Mouse (Mus musculus): ENCODE measurements around the gene Actn2. TPM values are rescaled to one million over a fixed set of nuclear protein-coding genes. Genes with fewer than 3 reads are reported as not detected.

The Actn2 gene
- polyA plus RNA-seq, 1 experiment from 2014 or later, result 17.0 TPM

DNA sequence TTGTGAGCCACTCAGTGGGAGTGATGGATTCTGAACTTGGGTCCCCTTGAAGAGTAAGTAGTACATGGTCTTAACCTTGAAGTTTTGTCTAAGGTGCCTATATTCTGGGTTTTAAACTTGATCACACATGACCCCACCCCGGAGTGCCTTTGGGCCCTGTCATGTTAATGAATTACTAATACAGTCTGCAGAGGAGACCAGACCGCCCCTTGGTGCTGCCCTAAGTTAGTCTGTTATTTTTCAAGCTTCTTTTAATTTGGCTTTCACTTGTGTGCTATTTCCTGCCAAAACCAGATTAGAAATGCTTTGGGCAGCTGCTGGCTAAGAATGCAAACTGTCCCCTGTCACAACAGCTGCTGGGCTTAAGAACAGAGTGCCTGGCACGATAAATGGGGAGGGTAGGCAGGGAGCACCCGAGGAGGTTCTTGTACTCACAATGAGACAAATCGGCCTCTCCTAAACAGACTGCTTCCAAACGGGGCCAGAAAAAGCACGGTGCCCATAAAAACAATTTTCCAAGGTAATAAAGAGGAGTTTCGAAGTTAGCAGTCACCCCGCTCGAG is 28.5 kb downstream of the Actn2 start:
- Histone ChIP-seq H3K36me3 (no peaks in the 10 kb centered on the region), H3K4me2 (no peak overlapping the region), H3K9me3 (no peaks in the 10 kb centered on the region), H3K27me3 (no peaks in the 10 kb centered on the region), H3K4me1 (no peaks in the 10 kb centered on the region; the same call in 1 of the 2 replicates), H3K4me3 (no peak overlapping the region), H3K9ac (no peak overlapping the region), H3K27ac (no peak overlapping the region)
- ATAC-seq (ENCODE audit: insufficient number of reproducible peaks, insufficient read depth, low FRiP score, low TSS enrichment, low read depth), result no peak
- WGBS, result 81% methylated on average over 10 of the region's 10 CpGs

- no peak overlapping the region for H3K4me3 ChIP-seq
- ATAC-seq (ENCODE audit: insufficient number of reproducible peaks, insufficient read depth, low FRiP score, low TSS enrichment, low read depth), result no peak
- H3K36me3 ChIP-seq, result no peaks in the 10 kb centered on the region
- no peak overlapping the region for H3K27ac ChIP-seq
- no peaks in the 10 kb centered on the region for H3K27me3 ChIP-seq
- WGBS, result 86% methylated on average over 4 of the region's 4 CpGs
- H3K9ac ChIP-seq, result no peak overlapping the region
- no peak overlapping the region for H3K4me2 ChIP-seq
- no peaks in the 10 kb centered on the region; the same call in 1 of the 2 replicates for H3K4me1 ChIP-seq
- H3K9me3 ChIP-seq, result no peaks in the 10 kb centered on the region
Measured at GRCm38 (mm10) chr13:12311371-12311770, 29.2 kb downstream of the Actn2 start.

DNA sequence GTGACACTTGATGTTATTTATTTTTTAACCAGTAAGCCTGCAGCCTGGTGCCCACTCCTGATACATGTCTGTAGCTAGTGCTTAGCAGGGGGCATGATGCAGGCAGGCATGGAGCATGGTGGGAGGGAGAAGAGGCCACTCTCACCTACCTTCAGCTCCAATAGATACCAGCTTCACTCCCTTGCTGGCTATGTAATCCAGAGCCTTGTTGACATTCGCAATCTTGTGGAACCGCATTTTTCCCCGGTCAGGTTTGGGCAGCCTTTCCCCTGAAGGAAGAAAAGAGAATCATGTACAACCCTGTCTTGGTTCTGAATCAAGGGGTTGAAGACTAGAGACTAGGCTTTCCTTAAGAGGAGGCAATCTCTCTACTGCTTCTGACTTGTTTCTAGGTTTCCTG is 31.1 kb downstream of the Actn2 start:
- H3K4me3 ChIP-seq, result no peak overlapping the region
- no peaks in the 10 kb centered on the region for H3K9me3 ChIP-seq
- H3K27me3 ChIP-seq, result no peaks in the 10 kb centered on the region
- ATAC-seq (ENCODE audit: insufficient number of reproducible peaks, insufficient read depth, low FRiP score, low TSS enrichment, low read depth), result no peak
- WGBS, result 83% methylated on average over 3 of the region's 3 CpGs
- no peak overlapping the region for H3K27ac ChIP-seq
- no peak overlapping the region for H3K4me2 ChIP-seq
- H3K9ac ChIP-seq, result no peak overlapping the region
- H3K36me3 ChIP-seq, result no peaks in the 10 kb centered on the region
- no peaks in the 10 kb centered on the region; the same call in 1 of the 2 replicates for H3K4me1 ChIP-seq

DNA sequence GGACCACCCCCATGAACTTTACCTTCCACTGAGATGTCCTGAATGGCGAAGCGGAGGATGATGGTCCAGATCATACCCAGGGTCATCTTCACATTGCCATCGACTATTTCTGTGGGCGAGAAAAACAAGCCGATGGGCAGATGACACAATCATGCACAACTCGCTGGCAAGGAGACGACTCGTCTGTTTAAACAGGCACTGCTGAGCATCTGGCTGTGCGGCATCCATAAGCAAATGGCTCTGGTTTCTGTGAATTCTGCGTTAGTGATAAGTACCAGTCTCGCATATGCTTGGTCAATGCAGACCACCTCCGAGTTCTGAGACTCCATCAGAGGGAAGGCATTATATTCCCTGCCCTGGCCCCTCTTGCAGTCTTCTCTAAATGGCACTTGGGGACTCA is 31.7 kb downstream of the Actn2 start:
- Histone ChIP-seq H3K27me3 (no peaks in the 10 kb centered on the region), H3K4me3 (no peak overlapping the region), H3K4me1 (no peaks in the 10 kb centered on the region; the same call in 1 of the 2 replicates), H3K36me3 (no peaks in the 10 kb centered on the region), H3K9me3 (no peaks in the 10 kb centered on the region), H3K4me2 (no peak overlapping the region), H3K9ac (no peak overlapping the region), H3K27ac (no peak overlapping the region)
- 79% methylated on average over 12 of the region's 12 CpGs for WGBS
- no peak for ATAC-seq (ENCODE audit: insufficient number of reproducible peaks, insufficient read depth, low FRiP score, low TSS enrichment, low read depth)

DNA sequence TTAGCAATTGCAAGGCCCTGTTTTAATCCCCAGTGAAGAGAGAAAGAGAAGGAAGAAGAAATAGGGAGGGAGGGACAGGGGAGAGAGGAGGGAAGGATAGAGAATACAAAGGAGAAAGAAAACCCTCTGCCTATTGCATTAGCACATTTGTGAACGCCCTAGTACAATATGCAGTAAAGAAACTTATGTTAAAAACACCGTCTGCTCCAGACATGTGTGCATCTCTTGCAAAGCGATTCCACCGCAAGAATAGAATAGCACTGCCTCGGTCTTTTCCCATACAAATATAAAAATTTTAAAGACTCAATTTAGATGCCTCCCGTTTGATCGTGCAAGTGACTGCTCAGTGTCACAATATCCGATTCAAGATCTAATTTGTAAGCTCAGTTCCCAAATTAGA is 32.1 kb downstream of the Actn2 start:
- Histone ChIP-seq H3K4me2 (no peak overlapping the region), H3K27me3 (no peaks in the 10 kb centered on the region), H3K36me3 (no peaks in the 10 kb centered on the region), H3K9me3 (no peaks in the 10 kb centered on the region), H3K27ac (no peak overlapping the region), H3K4me3 (no peak overlapping the region), H3K9ac (no peak overlapping the region), H3K4me1 (no peaks in the 10 kb centered on the region; the same call in 1 of the 2 replicates)
- 65% methylated on average over 8 of the region's 8 CpGs for WGBS
- ATAC-seq (ENCODE audit: insufficient number of reproducible peaks, insufficient read depth, low FRiP score, low TSS enrichment, low read depth), result no peak

DNA sequence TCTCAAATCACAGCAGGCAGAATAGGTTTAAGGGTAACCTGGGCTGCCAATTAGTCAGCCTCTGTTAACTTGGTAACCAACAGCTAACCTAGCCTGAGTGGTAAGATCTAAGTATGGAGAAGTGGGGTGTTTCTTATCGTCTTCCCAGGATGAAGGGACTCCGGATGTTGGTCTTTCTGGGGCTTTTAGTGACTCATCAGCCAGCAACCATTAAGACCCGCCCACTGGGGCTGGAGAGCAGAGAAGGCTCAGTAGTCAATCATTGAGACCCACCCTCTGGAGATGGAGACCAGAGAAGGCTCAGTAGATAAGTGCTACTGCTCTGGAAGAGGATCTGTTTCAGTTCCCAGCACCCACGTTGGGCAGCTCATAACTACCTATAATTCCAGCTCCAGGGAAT is 33.3 kb downstream of the Actn2 start:
- H3K9me3 ChIP-seq, result no peaks in the 10 kb centered on the region
- H3K36me3 ChIP-seq, result no peaks in the 10 kb centered on the region
- no peak overlapping the region for H3K4me2 ChIP-seq
- H3K4me3 ChIP-seq, result no peak overlapping the region
- H3K27ac ChIP-seq, result no peak overlapping the region
- H3K4me1 ChIP-seq, result no peaks in the 10 kb centered on the region; the same call in 1 of the 2 replicates
- H3K27me3 ChIP-seq, result no peaks in the 10 kb centered on the region
- no peak for ATAC-seq (ENCODE audit: insufficient number of reproducible peaks, insufficient read depth, low FRiP score, low TSS enrichment, low read depth)
- WGBS, result 74% methylated on average over 4 of the region's 4 CpGs
- H3K9ac ChIP-seq, result no peak overlapping the region

GRCm38 (mm10) chr13:12305540-12305939 is 35.0 kb downstream of the Actn2 start:
- no peaks in the 10 kb centered on the region for H3K36me3 ChIP-seq
- ATAC-seq (ENCODE audit: insufficient number of reproducible peaks, insufficient read depth, low FRiP score, low TSS enrichment, low read depth), result no peak
- WGBS, result 82% methylated on average over 8 of the region's 8 CpGs
- H3K27me3 ChIP-seq, result no peaks in the 10 kb centered on the region
- H3K9me3 ChIP-seq, result no peaks in the 10 kb centered on the region
- H3K9ac ChIP-seq, result no peak overlapping the region
- no peaks in the 10 kb centered on the region; the same call in 1 of the 2 replicates for H3K4me1 ChIP-seq
- no peak overlapping the region for H3K4me2 ChIP-seq
- H3K4me3 ChIP-seq, result no peak overlapping the region
- no peak overlapping the region for H3K27ac ChIP-seq

- H3K4me2 ChIP-seq, result no peak overlapping the region
- no peak overlapping the region for H3K9ac ChIP-seq
- no peak overlapping the region for H3K4me3 ChIP-seq
- H3K9me3 ChIP-seq, result no peaks in the 10 kb centered on the region
- no peaks in the 10 kb centered on the region for H3K27me3 ChIP-seq
- WGBS, result 83% methylated on average over 5 of the region's 5 CpGs
- no peak for ATAC-seq (ENCODE audit: insufficient number of reproducible peaks, insufficient read depth, low FRiP score, low TSS enrichment, low read depth)
- no peak overlapping the region for H3K27ac ChIP-seq
- H3K4me1 ChIP-seq, result no peaks in the 10 kb centered on the region; the same call in 1 of the 2 replicates
- no peaks in the 10 kb centered on the region for H3K36me3 ChIP-seq
Measured at GRCm38 (mm10) chr13:12304991-12305390, 35.6 kb downstream of the Actn2 start.

DNA sequence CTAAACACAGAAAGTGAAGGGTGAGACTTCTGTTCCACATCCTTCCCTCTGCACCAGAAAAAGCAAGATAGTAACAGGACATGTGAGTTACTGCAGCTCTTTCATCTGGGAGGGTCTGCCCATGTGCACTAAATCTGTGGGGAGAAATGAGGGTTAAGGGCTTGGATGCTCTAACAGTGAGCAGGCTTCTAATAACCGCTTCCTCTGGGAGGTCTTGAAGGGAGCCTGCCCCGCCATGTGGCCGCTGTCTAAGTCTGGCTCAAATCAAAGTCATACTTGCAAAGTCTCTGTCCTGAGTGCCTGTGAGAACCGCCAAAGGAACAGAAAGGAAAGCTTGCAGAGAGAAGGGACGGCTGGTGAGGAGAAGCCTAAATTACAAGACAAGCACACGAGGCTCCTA is 42.8 kb downstream of the Actn2 start:
- no peak overlapping the region for H3K4me3 ChIP-seq
- H3K4me2 ChIP-seq, result no peak overlapping the region
- no peaks in the 10 kb centered on the region for H3K27me3 ChIP-seq
- no peaks in the 10 kb centered on the region for H3K9me3 ChIP-seq
- H3K4me1 ChIP-seq, result no peaks in the 10 kb centered on the region
- H3K36me3 ChIP-seq, result no peaks in the 10 kb centered on the region
- 63% methylated on average over 6 of the region's 6 CpGs for WGBS
- no peak overlapping the region for H3K27ac ChIP-seq
- ATAC-seq (ENCODE audit: insufficient number of reproducible peaks, insufficient read depth, low FRiP score, low TSS enrichment, low read depth), result no peak
- no peak overlapping the region for H3K9ac ChIP-seq

DNA sequence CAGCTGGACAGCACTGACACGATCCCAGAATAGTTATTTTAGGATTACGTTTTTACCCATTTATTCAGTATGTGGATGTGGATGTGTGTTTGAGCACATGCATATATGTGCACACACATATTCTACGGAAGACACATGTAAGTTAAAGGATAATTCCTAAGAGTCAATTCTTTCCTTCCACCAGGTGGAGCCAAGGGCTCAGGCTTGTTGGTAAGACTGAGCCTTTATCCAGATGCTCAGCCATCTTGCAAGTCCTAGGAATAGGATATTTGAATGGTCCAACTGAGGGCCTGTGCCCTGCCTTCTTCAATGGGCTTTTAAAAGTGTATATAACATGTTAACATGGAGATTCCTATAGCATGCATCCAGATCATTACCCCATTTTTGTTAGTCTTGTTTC is 43.9 kb downstream of the Actn2 start:
- H3K4me3 ChIP-seq, result no peak overlapping the region
- H3K4me2 ChIP-seq, result no peak overlapping the region
- no peaks in the 10 kb centered on the region for H3K36me3 ChIP-seq
- no peaks in the 10 kb centered on the region for H3K9me3 ChIP-seq
- H3K27ac ChIP-seq, result no peak overlapping the region
- ATAC-seq (ENCODE audit: insufficient number of reproducible peaks, insufficient read depth, low FRiP score, low TSS enrichment, low read depth), result no peak
- WGBS, result 83% methylated on average over 3 of the region's 3 CpGs
- no peaks in the 10 kb centered on the region for H3K4me1 ChIP-seq
- no peak overlapping the region for H3K9ac ChIP-seq
- H3K27me3 ChIP-seq, result no peaks in the 10 kb centered on the region

- Histone ChIP-seq H3K4me3 (no peak overlapping the region), H3K27ac (no peak overlapping the region), H3K36me3 (no peaks in the 10 kb centered on the region), H3K27me3 (no peaks in the 10 kb centered on the region), H3K9me3 (no peaks in the 10 kb centered on the region), H3K4me1 (no peaks in the 10 kb centered on the region), H3K9ac (no peak overlapping the region), H3K4me2 (no peak overlapping the region)
- ATAC-seq (ENCODE audit: insufficient number of reproducible peaks, insufficient read depth, low FRiP score, low TSS enrichment, low read depth), result no peak
- WGBS, result 63% methylated on average over 7 of the region's 7 CpGs
Measured at GRCm38 (mm10) chr13:12293810-12294209, 46.8 kb downstream of the Actn2 start.

GRCm38 (mm10) chr13:12290700-12291099 is 49.9 kb downstream of the Actn2 start:
- Histone ChIP-seq H3K27me3 (no peaks in the 10 kb centered on the region), H3K4me2 (no peak overlapping the region), H3K9me3 (no peaks in the 10 kb centered on the region), H3K27ac (no peak overlapping the region), H3K4me1 (no peaks in the 10 kb centered on the region), H3K36me3 (no peaks in the 10 kb centered on the region), H3K9ac (no peak overlapping the region), H3K4me3 (no peak overlapping the region)
- 80% methylated on average over 7 of the region's 7 CpGs for WGBS
- no peak for ATAC-seq (ENCODE audit: insufficient number of reproducible peaks, insufficient read depth, low FRiP score, low TSS enrichment, low read depth)
